Mouse (Mus musculus): ENCODE measurements at regions not wholly inside any gene's neighbourhood (a gene's known extent, or its start where the extent isn't known, plus 50 kb on each side); places are given as distances from the start of the nearest gene placed in this dataset.
A peak's percentile ranks its signal among the peaks of the same experiment; 100 is the strongest.

- H3K4me3 ChIP-seq (replicated peaks; ENCODE audit: low read length) = peak overlapping the region; percentile 64
- H3K27me3 ChIP-seq (ENCODE audit: insufficient read depth, low read length) = peaks cover 18% of the 10 kb centered on the region
- no peaks in the 10 kb centered on the region for H3K9me3 ChIP-seq (ENCODE audit: low read length)
- H3K4me1 ChIP-seq (replicated peaks; ENCODE audit: low read depth, low read length) = peaks cover 18% of the 10 kb centered on the region
- H3K36me3 ChIP-seq (ENCODE audit: insufficient read depth, low read length) = no peaks in the 10 kb centered on the region
- TF ChIP-seq CTCF (conservative IDR thresholded peaks at IDR 0.05; ENCODE audit: low read length) = no peak
- TF ChIP-seq NANOG (IDR thresholded peaks at IDR 0.05; ENCODE audit: borderline replicate concordance, low read length) = no peak
- TF ChIP-seq POU5F1 (IDR thresholded peaks at IDR 0.05; ENCODE audit: borderline replicate concordance, low read length) = no peak
Measured at GRCm38 (mm10) chr5:106200631-106201030, 257.3 kb downstream of the Barhl2 start.

- H3K27me3 ChIP-seq (ENCODE audit: insufficient read depth, low read length) = peaks cover 18% of the 10 kb centered on the region
- H3K36me3 ChIP-seq (ENCODE audit: insufficient read depth, low read length) = no peaks in the 10 kb centered on the region
Measured at GRCm38 (mm10) chr5:106199061-106199460, 258.9 kb downstream of the Barhl2 start.

GRCm38 (mm10) chr5:106191141-106191540, 266.8 kb downstream of the Barhl2 start:
- no peak overlapping the region for H3K4me3 ChIP-seq (replicated peaks; ENCODE audit: low read length)
- H3K36me3 ChIP-seq (ENCODE audit: insufficient read depth, low read length) = no peaks in the 10 kb centered on the region
- H3K4me1 ChIP-seq (replicated peaks; ENCODE audit: low read depth, low read length) = no peaks in the 10 kb centered on the region
- H3K9me3 ChIP-seq (ENCODE audit: low read length) = peaks cover 4% of the 10 kb centered on the region; the same call in 1 of the 2 replicates
- no peaks in the 10 kb centered on the region for H3K27me3 ChIP-seq (ENCODE audit: insufficient read depth, low read length)
- no peak for TF ChIP-seq NANOG (IDR thresholded peaks at IDR 0.05; ENCODE audit: borderline replicate concordance, low read length)
- no peak for TF ChIP-seq CTCF (conservative IDR thresholded peaks at IDR 0.05; ENCODE audit: low read length)
- TF ChIP-seq POU5F1 (IDR thresholded peaks at IDR 0.05; ENCODE audit: borderline replicate concordance, low read length) = no peak

More at GRCm38 (mm10) chr5:106199061-106199460, 258.9 kb downstream of the Barhl2 start:
- TF ChIP-seq CTCF (conservative IDR thresholded peaks at IDR 0.05; ENCODE audit: low read length) = no peak
- no peak for TF ChIP-seq POU5F1 (IDR thresholded peaks at IDR 0.05; ENCODE audit: borderline replicate concordance, low read length)
- no peak for TF ChIP-seq NANOG (IDR thresholded peaks at IDR 0.05; ENCODE audit: borderline replicate concordance, low read length)
- peaks cover 4% of the 10 kb centered on the region; the same call in 1 of the 2 replicates for H3K9me3 ChIP-seq (ENCODE audit: low read length)
- H3K4me3 ChIP-seq (replicated peaks; ENCODE audit: low read length) = no peak overlapping the region
- H3K4me1 ChIP-seq (replicated peaks; ENCODE audit: low read depth, low read length) = peaks cover 11% of the 10 kb centered on the region

GRCm38 (mm10) chr5:106181726-106182125, 276.2 kb downstream of the Barhl2 start:
- Histone ChIP-seq H3K9me3 (ENCODE audit: low read length) (no peaks in the 10 kb centered on the region), H3K4me3 (replicated peaks; ENCODE audit: low read length) (no peak overlapping the region), H3K27me3 (ENCODE audit: insufficient read depth, low read length) (no peaks in the 10 kb centered on the region), H3K4me1 (replicated peaks; ENCODE audit: low read depth, low read length) (0 out of 2 replicates have a peak, but pooled peaks cover 4% of the 10 kb centered on the region), H3K36me3 (ENCODE audit: insufficient read depth, low read length) (no peaks in the 10 kb centered on the region)
- TF ChIP-seq NANOG (IDR thresholded peaks at IDR 0.05; ENCODE audit: borderline replicate concordance, low read length) (no peak), CTCF (conservative IDR thresholded peaks at IDR 0.05; ENCODE audit: low read length) (no peak), POU5F1 (IDR thresholded peaks at IDR 0.05; ENCODE audit: borderline replicate concordance, low read length) (no peak)

- TF ChIP-seq POU5F1 (IDR thresholded peaks at IDR 0.05; ENCODE audit: borderline replicate concordance, low read length) = no peak
- no peak for TF ChIP-seq CTCF (conservative IDR thresholded peaks at IDR 0.05; ENCODE audit: low read length)
- no peak for TF ChIP-seq NANOG (IDR thresholded peaks at IDR 0.05; ENCODE audit: borderline replicate concordance, low read length)
- no peaks in the 10 kb centered on the region for H3K36me3 ChIP-seq (ENCODE audit: insufficient read depth, low read length)
- H3K27me3 ChIP-seq (ENCODE audit: insufficient read depth, low read length) = no peaks in the 10 kb centered on the region
- H3K9me3 ChIP-seq (ENCODE audit: low read length) = no peaks in the 10 kb centered on the region
- H3K4me1 ChIP-seq (replicated peaks; ENCODE audit: low read depth, low read length) = peaks cover 37% of the 10 kb centered on the region
- H3K4me3 ChIP-seq (replicated peaks; ENCODE audit: low read length) = no peak overlapping the region
Measured at GRCm38 (mm10) chr5:106172162-106172561, 285.8 kb downstream of the Barhl2 start.

- Histone ChIP-seq H3K4me1 (replicated peaks; ENCODE audit: low read depth, low read length) (peaks cover 34% of the 10 kb centered on the region), H3K4me3 (replicated peaks; ENCODE audit: low read length) (no peak overlapping the region), H3K27me3 (ENCODE audit: insufficient read depth, low read length) (no peaks in the 10 kb centered on the region), H3K9me3 (ENCODE audit: low read length) (no peaks in the 10 kb centered on the region), H3K36me3 (ENCODE audit: insufficient read depth, low read length) (no peaks in the 10 kb centered on the region)
- TF ChIP-seq NANOG (IDR thresholded peaks at IDR 0.05; ENCODE audit: borderline replicate concordance, low read length) (no peak), CTCF (conservative IDR thresholded peaks at IDR 0.05; ENCODE audit: low read length) (no peak), POU5F1 (IDR thresholded peaks at IDR 0.05; ENCODE audit: borderline replicate concordance, low read length) (no peak)
Measured at GRCm38 (mm10) chr5:106170405-106170804, 287.6 kb downstream of the Barhl2 start.

- H3K9me3 ChIP-seq (ENCODE audit: low read length) = no peaks in the 10 kb centered on the region
- no peaks in the 10 kb centered on the region for H3K36me3 ChIP-seq (ENCODE audit: insufficient read depth, low read length)
- H3K4me1 ChIP-seq (replicated peaks; ENCODE audit: low read depth, low read length) = peaks cover 34% of the 10 kb centered on the region
- no peaks in the 10 kb centered on the region for H3K27me3 ChIP-seq (ENCODE audit: insufficient read depth, low read length)
- TF ChIP-seq POU5F1 (IDR thresholded peaks at IDR 0.05; ENCODE audit: borderline replicate concordance, low read length) = no peak
- TF ChIP-seq NANOG (IDR thresholded peaks at IDR 0.05; ENCODE audit: borderline replicate concordance, low read length) = no peak
- TF ChIP-seq CTCF (conservative IDR thresholded peaks at IDR 0.05; ENCODE audit: low read length) = no peak
- no peak overlapping the region for H3K4me3 ChIP-seq (replicated peaks; ENCODE audit: low read length)
Measured at GRCm38 (mm10) chr5:106167556-106167955, 290.4 kb downstream of the Barhl2 start.

- Histone ChIP-seq H3K36me3 (ENCODE audit: insufficient read depth, low read length) (no peaks in the 10 kb centered on the region), H3K27me3 (ENCODE audit: insufficient read depth, low read length) (no peaks in the 10 kb centered on the region), H3K4me3 (replicated peaks; ENCODE audit: low read length) (no peak overlapping the region), H3K4me1 (replicated peaks; ENCODE audit: low read depth, low read length) (peaks cover 21% of the 10 kb centered on the region), H3K9me3 (ENCODE audit: low read length) (no peaks in the 10 kb centered on the region)
- TF ChIP-seq POU5F1 (IDR thresholded peaks at IDR 0.05; ENCODE audit: borderline replicate concordance, low read length) (no peak), NANOG (IDR thresholded peaks at IDR 0.05; ENCODE audit: borderline replicate concordance, low read length) (no peak), CTCF (conservative IDR thresholded peaks at IDR 0.05; ENCODE audit: low read length) (no peak)
Measured at GRCm38 (mm10) chr5:106166266-106166665, 289.9 kb downstream of the Zfp326 start.

GRCm38 (mm10) chr5:106164190-106164589, 287.8 kb downstream of the Zfp326 start:
- Histone ChIP-seq H3K9me3 (ENCODE audit: low read length) (peaks cover 6% of the 10 kb centered on the region), H3K4me3 (replicated peaks; ENCODE audit: low read length) (no peak overlapping the region), H3K4me1 (replicated peaks; ENCODE audit: low read depth, low read length) (peaks cover 2% of the 10 kb centered on the region), H3K36me3 (ENCODE audit: insufficient read depth, low read length) (no peaks in the 10 kb centered on the region), H3K27me3 (ENCODE audit: insufficient read depth, low read length) (no peaks in the 10 kb centered on the region)
- TF ChIP-seq CTCF (conservative IDR thresholded peaks at IDR 0.05; ENCODE audit: low read length) (no peak), POU5F1 (IDR thresholded peaks at IDR 0.05; ENCODE audit: borderline replicate concordance, low read length) (no peak), NANOG (IDR thresholded peaks at IDR 0.05; ENCODE audit: borderline replicate concordance, low read length) (no peak)
